Mouse (Mus musculus) testis, adult 2 months (tissue): ENCODE data around the gene Oas2.

Experiments used
- CTCF ChIP-seq: fragments of 200-500 bp; IDR thresholded peaks from 2 replicates; pipeline ENCODE4 v1.5.1; 2012; ENCODE audit warnings: low read depth, mild to moderate bottlenecking, inconsistent platforms, low read length, moderate library complexity; ENCODE audit not compliant: control insufficient read depth, insufficient read depth, insufficient replicate concordance
- POLR2A ChIP-seq: fragments of 200-500 bp; IDR thresholded peaks from 2 replicates; pipeline ENCODE4 v1.6.1; 2012; ENCODE audit warnings: low read depth, mild to moderate bottlenecking, inconsistent platforms, low read length, moderate library complexity; ENCODE audit not compliant: control insufficient read depth

DNA sequence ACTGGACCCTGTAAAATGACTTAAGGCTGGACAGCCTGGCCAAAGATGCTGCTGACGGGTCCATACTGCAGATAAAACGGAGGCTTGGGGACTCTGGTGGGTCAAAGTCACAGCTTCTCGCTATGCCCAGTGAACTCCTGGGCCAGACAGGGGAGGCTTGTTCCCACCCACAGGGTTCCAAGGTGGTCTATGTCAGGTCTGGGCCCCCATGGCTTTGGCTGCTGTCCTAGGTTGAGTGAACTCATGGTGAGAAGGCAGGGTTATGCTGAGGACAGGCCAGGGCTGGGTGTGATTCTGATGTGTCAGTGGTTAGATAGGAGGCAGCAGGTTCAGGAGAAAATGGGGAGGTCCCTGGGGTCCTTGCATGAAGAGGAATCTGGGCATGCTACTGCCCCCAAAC, 46.0 kb downstream of the Oas2 start:
- TF ChIP-seq POLR2A (no peak), CTCF (no peak)
